Mouse (Mus musculus) forebrain, embryonic 14.5 days (tissue): ENCODE measurements around the gene Nxn. TPM values are rescaled to one million over a fixed set of nuclear protein-coding genes. Genes with fewer than 3 reads are reported as not detected.
A peak's percentile ranks its signal among the peaks of the same experiment; 100 is the strongest.

ENCODE experiments used
- ATAC-seq: fragments of 200-750 bp; cut with Nextera tagmentation; 2 replicates; pipeline ENCODE4 v1.8.0; 2017; ENCODE audit warnings: mild to moderate bottlenecking, moderate library complexity
- DNase-seq: peaks from one replicate; pipeline ENCODE4 v3.0.0-alpha.2; 2015; ENCODE audit warnings: low spot score
- H3K27ac ChIP-seq: fragments of 300-500 bp; sonication (generic); 2 replicates; pipeline ENCODE4 v1.5.1; 2014; ENCODE audit warnings: low read depth, mild to moderate bottlenecking, control low read depth, low read length, moderate library complexity
- H3K27me3 ChIP-seq: fragments of 300-500 bp; sonication (generic); replicated peaks from 2 replicates; pipeline ENCODE4 v1.6.1; 2014; ENCODE audit warnings: low read length, control low read depth, mixed read lengths; ENCODE audit not compliant: control insufficient read depth, insufficient read depth
- H3K36me3 ChIP-seq: fragments of 300-500 bp; sonication (generic); 2 replicates; pipeline ENCODE4 v1.6.1; 2014; ENCODE audit warnings: low read length, control low read depth; ENCODE audit not compliant: control insufficient read depth, insufficient read depth
- H3K4me1 ChIP-seq: fragments of 300-500 bp; sonication (generic); 2 replicates; pipeline ENCODE4 v1.6.1; 2014; ENCODE audit warnings: antibody characterized with exemption, low read length, control low read depth; ENCODE audit not compliant: control insufficient read depth, insufficient read depth
- H3K4me2 ChIP-seq: fragments of 300-500 bp; sonication (generic); 2 replicates; pipeline ENCODE4 v1.6.1; 2014; ENCODE audit warnings: mild to moderate bottlenecking, control low read depth, low read length
- H3K4me3 ChIP-seq: fragments of 300-500 bp; sonication (generic); 2 replicates; pipeline ENCODE4 v1.5.1; 2014; ENCODE audit warnings: low read depth, low read length, control low read depth
- H3K9ac ChIP-seq: fragments of 300-500 bp; sonication (generic); 2 replicates; pipeline ENCODE4 v1.6.1; 2014; ENCODE audit warnings: mild to moderate bottlenecking, low read length, control low read depth, moderate library complexity
- H3K9me3 ChIP-seq: fragments of 300-500 bp; sonication (generic); replicated peaks from 2 replicates; pipeline ENCODE4 v1.6.1; 2016; ENCODE audit warnings: low read length, control low read depth, mixed read lengths; ENCODE audit not compliant: control insufficient read depth
- WGBS: fragments of 180-500 bp; shearing (Covaris S2); extraction: QIAGEN DNeasy Blood & Tissue Kit; methylation state at CpG from one replicate; pipeline ENCODE4 v1.1.7; 2014; 5-methylcytosine and 5-hydroxymethylcytosine counted together
- polyA plus RNA-seq: library from polyadenylated mRNA; unstranded; fragments of >200 nt; fragmentation: Nextera tagmentation; extraction: Ambion mirVana; gene quantifications from 2 replicates; pipeline ENCODE4 v1.2.1, GENCODE M21; 2014

Nxn gene
- polyA plus RNA-seq, 1 experiment from 2014 or later: 21.2 TPM

- WGBS: 97% methylated on average over 2 of the region's 2 CpGs
Measured at GRCm38 (mm10) chr11:76239750-76240149, 159.2 kb downstream of the Nxn start.

GRCm38 (mm10) chr11:76236136-76236535 is 162.8 kb downstream of the Nxn start:
- H3K9ac ChIP-seq: no peak overlapping the region
- H3K27me3 ChIP-seq: no peaks in the 10 kb centered on the region
- H3K4me1 ChIP-seq: no peaks in the 10 kb centered on the region
- no peaks in the 10 kb centered on the region for H3K9me3 ChIP-seq
- H3K27ac ChIP-seq: no peak overlapping the region
- H3K36me3 ChIP-seq: peaks cover 62% of the 10 kb centered on the region
- H3K4me3 ChIP-seq: no peak overlapping the region
- no peak overlapping the region for H3K4me2 ChIP-seq
- DNase-seq (no peak), ATAC-seq (no peak)
- 98% methylated on average over 3 of the region's 3 CpGs for WGBS

More at GRCm38 (mm10) chr11:76239750-76240149, 159.2 kb downstream of the Nxn start:
- no peak overlapping the region for H3K4me3 ChIP-seq
- peaks cover 8% of the 10 kb centered on the region for H3K4me1 ChIP-seq
- H3K36me3 ChIP-seq: peaks cover 33% of the 10 kb centered on the region
- ATAC-seq (no peak), DNase-seq (no peak)
- no peak overlapping the region for H3K4me2 ChIP-seq
- no peaks in the 10 kb centered on the region for H3K9me3 ChIP-seq
- no peaks in the 10 kb centered on the region for H3K27me3 ChIP-seq
- no peak overlapping the region for H3K9ac ChIP-seq
- H3K27ac ChIP-seq: no peak overlapping the region

GRCm38 (mm10) chr11:76225051-76225450 is 173.9 kb downstream of the Nxn start:
- H3K9me3 ChIP-seq: no peaks in the 10 kb centered on the region
- no peak overlapping the region for H3K4me2 ChIP-seq
- H3K36me3 ChIP-seq: peaks cover 50% of the 10 kb centered on the region
- H3K4me1 ChIP-seq: no peaks in the 10 kb centered on the region
- H3K27me3 ChIP-seq: no peaks in the 10 kb centered on the region
- no peak overlapping the region for H3K9ac ChIP-seq
- H3K27ac ChIP-seq: no peak overlapping the region
- no peak for ATAC-seq
- DNase-seq: no peak
- no peak overlapping the region for H3K4me3 ChIP-seq

- DNase-seq (no peak), ATAC-seq (no peak)
- Histone ChIP-seq H3K4me3 (no peak overlapping the region), H3K27me3 (no peaks in the 10 kb centered on the region), H3K9me3 (no peaks in the 10 kb centered on the region), H3K27ac (no peak overlapping the region), H3K4me2 (no peak overlapping the region), H3K4me1 (no peaks in the 10 kb centered on the region), H3K36me3 (peaks cover 50% of the 10 kb centered on the region), H3K9ac (no peak overlapping the region)
- WGBS: 94% methylated on average over 5 of the region's 5 CpGs
Measured at GRCm38 (mm10) chr11:76224631-76225030, 174.3 kb downstream of the Nxn start.

GRCm38 (mm10) chr11:76217390-76217800 is 181.5 kb downstream of the Nxn start, which contains the start of the genes Dbil5 and Gemin4:
TSS of gene Dbil5 (plus strand) at chr11:76217608.
TSS of gene Gemin4 (minus strand) at chr11:76217664.
- peak within 1 kb of the TSS; percentile 87 for H3K4me3 ChIP-seq
- DNase-seq (peak; percentile 99), ATAC-seq (peak; percentile 99)
- H3K36me3 ChIP-seq: peaks cover 32% of the 10 kb centered on the region
- H3K4me1 ChIP-seq: peaks cover 5% of the 10 kb centered on the region; the same call in 1 of the 2 replicates
- H3K27me3 ChIP-seq: no peaks in the 10 kb centered on the region
- 0% methylated on average over 35 of the region's 35 CpGs for WGBS
- H3K4me2 ChIP-seq: peak within 1 kb of the TSS; percentile 78
- H3K9ac ChIP-seq: peak within 1 kb of the TSS; percentile 92
- H3K27ac ChIP-seq: peak within 1 kb of the TSS; percentile 86
- no peaks in the 10 kb centered on the region for H3K9me3 ChIP-seq

- no peaks in the 10 kb centered on the region for H3K27me3 ChIP-seq
- H3K27ac ChIP-seq: peak overlapping the region; percentile 86
- H3K36me3 ChIP-seq: peaks cover 32% of the 10 kb centered on the region
- peak overlapping the region; percentile 78 for H3K4me2 ChIP-seq
- ATAC-seq: peak; percentile 40
- WGBS: 2% methylated on average over 33 of the region's 33 CpGs
- H3K4me1 ChIP-seq: peaks cover 5% of the 10 kb centered on the region; the same call in 1 of the 2 replicates
- no peaks in the 10 kb centered on the region for H3K9me3 ChIP-seq
- H3K4me3 ChIP-seq: peak overlapping the region; percentile 87
- peak overlapping the region; percentile 92 for H3K9ac ChIP-seq
- peak; percentile 66 for DNase-seq
Measured at GRCm38 (mm10) chr11:76216681-76217389, 182.1 kb downstream of the Nxn start.

GRCm38 (mm10) chr11:76216049-76216540 is 182.8 kb downstream of the Nxn start:
- H3K4me1 ChIP-seq: peaks cover 5% of the 10 kb centered on the region; the same call in 1 of the 2 replicates
- H3K4me2 ChIP-seq: peak overlapping the region; percentile 78
- ATAC-seq (no peak), DNase-seq (no peak)
- H3K36me3 ChIP-seq: peaks cover 29% of the 10 kb centered on the region
- H3K9ac ChIP-seq: no peak overlapping the region; the same call in 1 of the 2 replicates
- 90% methylated on average over 5 of the region's 5 CpGs for WGBS
- no peaks in the 10 kb centered on the region for H3K27me3 ChIP-seq
- 0 out of 2 replicates have a peak overlapping the region, but pooled peaks have one; percentile 87 for H3K4me3 ChIP-seq
- no peaks in the 10 kb centered on the region for H3K9me3 ChIP-seq
- no peak overlapping the region for H3K27ac ChIP-seq

GRCm38 (mm10) chr11:76215011-76215410 is 183.9 kb downstream of the Nxn start:
- no peak for DNase-seq
- Histone ChIP-seq H3K27ac (no peak overlapping the region), H3K27me3 (no peaks in the 10 kb centered on the region), H3K36me3 (peaks cover 33% of the 10 kb centered on the region), H3K9ac (no peak overlapping the region), H3K4me2 (no peak overlapping the region), H3K4me1 (peaks cover 5% of the 10 kb centered on the region; the same call in 1 of the 2 replicates), H3K9me3 (no peaks in the 10 kb centered on the region), H3K4me3 (no peak overlapping the region)
- WGBS: 94% methylated on average over 2 of the region's 2 CpGs
- ATAC-seq: no peak

GRCm38 (mm10) chr11:76213841-76214240 is 185.1 kb downstream of the Nxn start:
- H3K27me3 ChIP-seq: no peaks in the 10 kb centered on the region
- ATAC-seq (no peak), DNase-seq (no peak)
- H3K27ac ChIP-seq: no peak overlapping the region
- 41% methylated on average over 5 of the region's 5 CpGs for WGBS
- H3K36me3 ChIP-seq: peaks cover 43% of the 10 kb centered on the region
- H3K9me3 ChIP-seq: no peaks in the 10 kb centered on the region
- no peak overlapping the region for H3K9ac ChIP-seq
- no peak overlapping the region for H3K4me3 ChIP-seq
- H3K4me1 ChIP-seq: peaks cover 5% of the 10 kb centered on the region; the same call in 1 of the 2 replicates
- H3K4me2 ChIP-seq: no peak overlapping the region
